Mouse (Mus musculus) heart, postnatal 0 days (tissue): ENCODE results near the gene Gpr55.

Source experiments
- CTCF ChIP-seq: IDR thresholded peaks from 2 replicates; pipeline ENCODE4 v1.5.1; 2016; ENCODE audit warnings: antibody characterized with exemption, control low read depth, low read depth
- EP300 ChIP-seq: IDR thresholded peaks from 2 replicates; pipeline ENCODE4 v1.6.1; 2016; ENCODE audit warnings: antibody characterized with exemption, low read depth

DNA sequence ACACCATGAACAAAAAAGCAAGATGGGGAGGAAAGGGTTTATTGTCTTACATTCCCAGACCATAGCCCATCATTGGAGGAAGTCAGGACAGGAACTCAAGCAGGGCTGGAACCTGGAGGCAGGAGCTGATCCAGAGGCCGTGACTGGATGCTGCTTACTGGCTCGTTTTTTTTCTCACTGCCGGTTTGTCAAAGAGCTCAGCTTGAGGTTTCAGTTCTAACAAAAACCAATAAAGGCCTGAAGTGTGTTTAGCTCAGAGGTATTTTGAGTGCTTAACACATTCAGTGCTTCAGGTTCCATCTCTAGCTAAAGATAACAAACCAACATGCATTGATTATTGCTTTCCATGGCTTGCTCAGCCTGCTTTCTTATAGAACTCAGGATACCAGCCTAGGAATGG lies 11.5 kb upstream of the Gpr55 start:
- TF ChIP-seq CTCF (no peak), EP300 (no peak)
